Mouse (Mus musculus): ENCODE measurements around the gene Mdga1.
"Not testable (repeated sequence)": the region's sequence is repeated elsewhere in the genome, so short reads cannot be mapped to it uniquely, and the experiment has no call there.

Mdga1 gene

DNA sequence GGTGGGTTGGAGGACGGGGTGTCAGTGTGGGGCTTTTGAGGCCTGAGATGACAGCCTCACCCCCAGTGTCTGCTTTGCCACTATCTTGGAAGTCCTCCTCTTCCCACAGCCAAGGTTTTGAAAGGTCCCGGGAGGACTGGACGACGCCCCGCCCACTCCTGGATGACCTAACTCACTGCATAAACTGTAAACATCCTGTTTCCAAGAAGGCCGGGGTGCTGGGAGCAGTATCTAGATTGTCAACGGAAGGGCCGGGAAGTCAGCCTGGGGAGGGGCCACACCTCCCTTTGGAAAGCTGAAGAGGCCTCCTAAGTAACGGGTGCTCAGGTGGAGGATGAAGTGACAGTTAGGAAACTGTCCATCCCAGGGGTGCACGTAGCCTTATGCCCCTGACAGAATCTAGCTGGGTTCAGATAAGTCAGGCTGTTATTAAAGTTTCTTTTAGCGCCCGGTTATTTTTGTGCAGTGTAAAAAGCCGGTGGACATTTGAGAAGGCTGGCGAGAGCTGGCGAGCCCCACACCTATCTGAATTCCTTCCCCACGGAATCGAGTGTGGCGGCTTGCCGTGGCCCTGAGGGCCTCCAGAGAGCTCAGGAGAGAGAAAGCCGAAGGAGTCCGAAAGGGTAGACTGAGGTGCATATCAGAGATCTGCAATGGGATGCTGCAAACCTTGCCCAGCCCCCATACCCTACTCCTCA lies 170.3 kb downstream of the Mdga1 start:
- no peak for DNase-seq (ENCODE audit: low spot score in 2 of 2)

DNA sequence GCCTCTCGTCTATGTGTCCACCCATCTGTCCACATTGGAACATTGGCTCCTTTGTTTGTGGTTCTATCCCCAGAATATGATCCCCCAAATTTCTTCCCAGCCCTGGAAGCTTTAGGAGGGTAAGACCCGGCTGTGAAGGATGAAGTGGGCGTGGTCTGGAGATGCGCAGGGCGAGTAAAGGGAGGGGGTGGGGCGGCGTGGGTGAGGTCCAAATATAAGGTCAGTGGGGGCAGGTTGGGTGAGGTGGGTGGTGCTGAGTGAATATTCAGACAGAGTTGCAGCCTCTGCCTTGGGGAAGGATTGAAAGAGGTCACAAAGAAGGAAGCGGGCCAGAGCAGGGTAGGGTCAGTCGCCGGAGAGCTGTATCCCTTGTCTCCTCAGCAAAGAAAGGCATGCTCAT lies 171.7 kb downstream of the Mdga1 start:
- DNase-seq (ENCODE audit: low spot score in 2 of 2), result no peak

DNA sequence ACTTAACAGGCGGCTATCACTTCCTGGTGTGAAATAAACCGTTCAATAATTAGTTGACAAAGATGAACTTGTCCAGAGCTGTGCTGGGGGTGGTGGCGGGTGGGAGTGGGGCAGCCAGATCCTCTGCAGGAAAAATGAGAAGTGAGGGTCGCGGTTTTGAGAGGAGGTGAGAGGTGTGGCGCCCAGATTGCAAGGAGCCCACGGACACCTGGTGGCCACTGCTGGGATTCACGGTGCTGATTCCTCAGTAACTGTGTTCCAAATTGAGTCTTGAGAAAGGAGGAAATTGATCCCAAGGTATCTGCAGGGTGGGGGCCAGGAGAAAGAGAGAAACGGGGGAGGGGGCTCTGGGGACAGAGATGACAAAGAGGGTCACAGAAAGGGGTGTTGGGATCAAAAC lies 173.1 kb downstream of the Mdga1 start:
- DNase-seq (ENCODE audit: low spot score in 2 of 2), result no peak

DNA sequence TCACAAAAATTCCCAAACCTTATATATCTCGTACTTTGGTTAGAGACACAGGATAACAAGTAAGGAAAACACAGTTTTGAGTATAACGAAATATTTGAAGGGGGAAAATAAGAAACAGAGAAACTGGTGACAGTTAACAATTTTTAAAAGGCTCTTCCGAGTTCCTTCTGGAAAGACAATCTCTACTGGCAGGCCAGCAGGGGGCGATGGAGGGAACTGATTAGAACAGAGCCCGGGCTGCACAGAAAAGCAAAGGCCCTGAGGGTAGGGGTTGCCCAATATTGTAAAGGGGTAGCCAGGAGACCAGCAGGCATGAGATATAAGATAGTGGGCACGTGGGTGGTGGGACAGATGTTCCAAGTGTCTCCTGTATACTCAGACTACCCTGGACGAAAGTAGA lies 173.8 kb downstream of the Mdga1 start:
- peak; percentile 40 to 91 for DNase-seq (ENCODE audit: low spot score in 2 of 2)

DNA sequence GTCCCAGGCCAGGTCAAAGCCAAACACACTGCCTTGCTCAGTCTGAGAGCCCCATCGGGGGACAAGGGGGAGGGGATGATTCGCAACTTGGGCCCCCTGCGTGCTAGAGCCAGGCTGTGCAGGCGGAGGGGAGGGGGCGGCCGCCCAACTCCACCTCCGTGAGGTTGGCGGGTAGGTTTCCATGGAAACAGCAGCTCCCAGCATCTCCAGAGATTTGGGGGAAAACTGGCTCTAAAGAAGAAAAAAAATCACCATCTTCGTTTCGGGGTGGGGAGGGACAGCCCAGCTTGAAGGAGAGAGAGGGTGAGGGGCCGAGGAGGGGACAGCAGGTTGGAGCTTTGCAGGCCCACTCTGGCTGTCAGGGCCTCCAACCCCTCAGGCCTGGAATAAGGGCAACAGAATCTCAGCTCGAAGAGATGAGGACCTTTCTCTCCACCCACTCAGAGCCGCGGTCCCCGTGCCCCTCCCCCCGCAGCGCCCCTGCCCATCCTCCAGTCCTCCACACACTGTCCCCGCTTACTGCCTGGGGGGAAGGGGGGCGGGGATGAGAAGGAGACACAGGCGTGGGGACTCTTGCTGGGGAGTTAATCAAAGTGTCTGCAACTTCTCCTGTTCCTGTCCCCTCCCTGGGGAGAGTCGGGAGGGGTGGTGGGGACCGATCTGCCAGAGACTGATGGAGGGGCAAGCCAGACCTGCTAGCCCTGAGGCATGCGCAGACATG lies 174.7 kb downstream of the Mdga1 start:
- no peak for DNase-seq (ENCODE audit: low spot score in 2 of 2)

DNA sequence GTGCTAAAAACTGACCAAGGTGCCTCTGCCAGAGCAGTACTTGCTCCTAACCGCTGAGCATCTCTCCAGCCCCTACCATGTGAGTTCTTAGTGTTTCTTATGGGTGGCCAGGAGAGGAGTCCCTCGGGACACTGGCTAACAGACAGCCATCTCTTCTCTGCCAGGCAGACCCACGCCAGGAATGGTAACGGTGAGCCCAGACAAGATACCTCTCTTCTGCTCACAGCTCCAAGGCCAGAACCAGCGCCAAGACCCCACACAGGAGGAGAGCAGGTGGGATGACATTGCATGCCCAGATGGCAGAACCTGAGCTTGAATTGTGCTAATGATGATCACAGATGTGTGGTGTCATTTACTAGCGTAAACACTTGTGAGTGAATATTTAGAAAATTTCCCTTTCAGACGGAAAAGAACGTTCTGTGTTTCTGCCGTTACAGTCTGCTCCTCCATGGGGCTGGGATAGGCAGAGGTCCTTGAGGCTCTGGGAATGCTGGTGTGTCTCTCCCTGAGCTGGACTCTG lies 178.3 kb downstream of the Mdga1 start:
- DNase-seq (ENCODE audit: low spot score in 2 of 2), result no peak

DNA sequence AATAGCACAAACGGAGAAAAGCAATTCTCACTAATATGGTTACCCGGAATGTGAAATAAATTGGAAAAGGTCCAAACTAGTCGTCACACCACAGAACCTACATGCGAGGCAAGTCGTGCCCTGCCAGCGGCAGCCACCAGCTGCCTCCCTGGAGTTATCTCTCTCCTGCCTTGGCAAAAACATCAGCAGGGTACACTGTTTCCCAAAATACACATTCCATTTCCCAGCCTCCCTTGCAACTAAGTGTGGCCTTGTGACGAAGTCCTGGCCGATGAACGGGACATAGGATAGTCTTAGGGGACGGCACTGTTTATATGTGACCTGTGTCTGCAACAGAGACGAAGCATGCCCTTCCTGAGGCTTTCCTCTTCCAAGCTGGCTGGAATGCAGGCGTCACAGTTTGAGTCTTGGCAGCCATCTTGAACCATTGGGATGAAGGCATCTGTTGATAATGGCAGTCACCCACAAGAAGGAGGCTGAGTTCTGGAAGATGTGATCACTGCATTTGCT lies 179.6 kb downstream of the Mdga1 start:
- DNase-seq (ENCODE audit: low spot score in 2 of 2), result no peak

DNA sequence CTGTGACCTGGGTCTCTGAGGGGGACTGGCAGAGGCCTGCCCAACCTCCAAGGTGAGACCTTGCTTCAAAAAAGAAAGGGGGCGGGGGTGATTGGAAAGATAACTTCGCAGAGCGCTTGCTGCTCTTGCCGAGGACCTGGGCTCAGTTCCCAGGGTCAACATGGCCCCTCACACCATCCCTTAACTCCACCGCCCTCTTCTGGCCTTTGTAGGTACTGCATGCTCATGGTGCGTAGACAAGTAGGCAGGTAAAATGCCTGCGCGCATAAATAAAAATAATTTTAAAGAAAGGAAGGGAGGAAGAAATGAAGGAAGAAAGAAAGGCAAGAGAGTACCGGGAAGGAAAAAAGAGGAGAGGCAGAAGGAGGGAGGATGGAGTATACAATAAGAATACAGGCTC lies 180.2 kb downstream of the Mdga1 start:
- no peak for DNase-seq (ENCODE audit: low spot score in 2 of 2)

DNA sequence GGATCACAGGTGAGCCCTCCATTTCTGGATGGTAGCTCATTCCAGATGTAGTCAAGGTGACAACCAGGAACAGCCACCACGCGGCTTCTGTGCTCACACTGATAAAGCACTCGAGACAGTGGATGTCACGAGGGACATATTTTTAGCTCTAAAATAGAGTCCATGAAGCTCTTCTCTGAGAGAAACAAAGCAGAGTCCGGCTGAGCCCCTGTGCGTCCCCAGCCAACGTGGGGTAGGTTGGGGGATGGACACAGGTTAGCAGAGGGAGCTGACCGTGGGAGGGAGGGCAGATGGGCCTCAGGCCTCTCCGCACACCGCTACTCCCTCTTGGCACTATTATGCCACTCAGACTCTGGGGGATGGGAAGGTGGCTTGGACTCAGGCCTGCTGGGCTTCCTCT lies 181.3 kb downstream of the Mdga1 start:
- DNase-seq (ENCODE audit: low spot score in 2 of 2), result no peak

DNA sequence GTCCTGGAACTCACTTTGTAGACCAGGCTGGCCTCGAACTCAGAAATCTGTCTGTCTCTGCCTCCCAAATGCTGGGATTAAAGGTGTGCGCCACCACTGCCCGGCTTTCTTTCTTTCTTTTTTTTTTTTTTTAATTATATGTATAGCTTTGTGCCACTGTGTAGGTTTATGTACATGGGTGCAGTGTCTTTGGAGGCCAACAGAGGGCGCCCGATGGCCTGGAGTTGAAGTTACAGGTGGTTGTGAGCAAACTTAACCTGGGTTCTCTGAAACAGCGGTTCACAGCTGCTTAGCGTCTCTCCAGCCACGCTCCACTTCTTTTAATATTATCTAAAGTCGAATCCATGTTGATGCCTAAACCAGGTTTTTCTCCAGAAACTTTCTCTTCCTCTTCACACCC lies 185.1 kb downstream of the Mdga1 start:
- no peak for DNase-seq (ENCODE audit: low spot score in 2 of 2)

DNA sequence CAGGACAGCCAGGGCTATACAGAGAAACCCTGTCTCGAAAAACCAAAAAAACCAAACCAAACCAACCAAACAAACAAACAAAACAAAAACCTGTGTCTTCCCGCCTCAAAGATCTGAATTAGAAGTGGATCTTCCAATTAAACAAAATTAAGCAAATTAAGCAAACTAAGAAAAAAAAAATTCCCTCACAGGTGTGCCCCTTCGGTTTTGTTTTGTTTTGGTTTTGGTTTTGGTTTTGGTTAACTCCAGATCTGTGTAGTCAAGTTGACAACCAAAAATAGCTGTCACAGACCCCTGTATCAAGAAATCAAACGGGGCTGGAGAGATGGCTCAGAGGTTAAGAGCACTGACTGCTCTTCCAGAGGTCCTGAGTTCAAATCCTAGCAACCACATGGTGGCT lies 188.4 kb downstream of the Mdga1 start:
- not testable (repeated sequence) for DNase-seq (ENCODE audit: low spot score in 2 of 2)

DNA sequence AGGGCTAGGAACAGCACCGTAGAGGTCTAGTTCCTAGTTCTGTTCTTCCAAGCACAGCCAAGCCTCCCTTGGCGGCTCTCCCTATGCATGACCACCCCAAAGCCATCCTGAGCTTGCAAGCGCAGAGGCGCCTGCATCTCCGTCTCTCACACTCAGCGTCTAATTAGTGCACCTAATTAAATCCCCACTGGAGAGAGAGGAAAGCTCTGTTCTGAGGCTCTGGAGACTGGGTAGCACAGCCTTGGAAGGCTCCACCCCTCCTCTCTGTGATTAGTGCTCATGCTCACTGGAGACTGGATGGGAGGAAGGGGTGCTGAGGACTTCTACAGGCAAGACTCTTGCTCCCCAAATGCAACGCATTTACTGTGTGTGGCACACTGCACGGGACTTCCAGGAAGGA lies 191.9 kb downstream of the Mdga1 start:
- DNase-seq (ENCODE audit: low spot score in 2 of 2), result no peak
